In genomic region chr9:29962978-29963377, GRCm38 (mm10) we compare ENCODE assay signal across 7 mouse cellular contexts. TPM values are rescaled to one million over a fixed set of nuclear protein-coding genes. Genes with fewer than 3 reads are reported as not detected.
DNase-seq lines count a peak whose midpoint lies in the region; ATAC-seq lines count a peak whose summit lies in the region.

TSS of gene Ntm (minus strand) at chr9:29963141.

- 27% methylated on average over 8 of the region's 8 CpGs for WGBS in kidney, embryonic 16.5 days
- 37% methylated on average over 8 of the region's 8 CpGs for WGBS in liver, embryonic 11.5 days

- no peak within 1 kb of the TSS for H3K27ac ChIP-seq in kidney, embryonic 16.5 days (ENCODE audit: low read length)
- H3K27ac ChIP-seq in liver, embryonic 11.5 days (ENCODE audit: low read depth, low read length) = no peak within 1 kb of the TSS

- ATAC-seq in kidney, embryonic 16.5 days (ENCODE audit: low FRiP score, low TSS enrichment) = no peak
- no peak for ATAC-seq in liver, embryonic 11.5 days (replicated peaks; ENCODE audit: low FRiP score)

- H3K4me3 ChIP-seq in kidney, embryonic 16.5 days (ENCODE audit: low read length) = peak within 1 kb of the TSS; percentile 40
- peak within 1 kb of the TSS; percentile 38 for H3K4me3 ChIP-seq in liver, embryonic 11.5 days (ENCODE audit: low read depth, low read length)

- peak within 1 kb of the TSS; percentile 2; the same call in 1 of the 2 replicates for H3K9ac ChIP-seq in kidney, embryonic 16.5 days (replicated peaks; ENCODE audit: low read length)
- no peak within 1 kb of the TSS for H3K9ac ChIP-seq in liver, embryonic 11.5 days (ENCODE audit: low read depth, low read length)

- H3K4me2 ChIP-seq in kidney, embryonic 16.5 days (replicated peaks; ENCODE audit: low read depth, low read length) = peak within 1 kb of the TSS; percentile 72
- peak within 1 kb of the TSS; percentile 62 for H3K4me2 ChIP-seq in liver, embryonic 11.5 days

- peak; percentile 96 for DNase-seq in brain, adult 2 months (ENCODE audit: low read depth, low spot score)
- DNase-seq in cerebellum, adult 9-11 months = peak; percentile 85
- DNase-seq in frontal cortex, postnatal 25 days (ENCODE audit: low spot score in 2 of 2) = peak; percentile 37 to 47
- no peak for DNase-seq in liver, embryonic 11.5 days (ENCODE audit: low spot score)
- peak; percentile 85 for DNase-seq in retina, postnatal 1 day
- DNase-seq in urinary bladder, postnatal 10 days (ENCODE audit: low spot score) = no peak

- no peaks in the 10 kb centered on the region for H3K9me3 ChIP-seq in kidney, embryonic 16.5 days (ENCODE audit: low read length)
- H3K9me3 ChIP-seq in liver, embryonic 11.5 days (ENCODE audit: control insufficient read depth, low read length) = no peaks in the 10 kb centered on the region

- H3K36me3 ChIP-seq in kidney, embryonic 16.5 days (ENCODE audit: insufficient read depth, low read length) = no peaks in the 10 kb centered on the region
- no peaks in the 10 kb centered on the region for H3K36me3 ChIP-seq in liver, embryonic 11.5 days (ENCODE audit: control insufficient read depth, insufficient read depth, low read length)

- peaks cover 24% of the 10 kb centered on the region for H3K27me3 ChIP-seq in kidney, embryonic 16.5 days (ENCODE audit: insufficient read depth, low read length)
- peaks cover 27% of the 10 kb centered on the region for H3K27me3 ChIP-seq in liver, embryonic 11.5 days (replicated peaks; ENCODE audit: control insufficient read depth, insufficient read depth, low read length)

- H3K4me1 ChIP-seq in kidney, embryonic 16.5 days (ENCODE audit: insufficient read depth, low read length) = peaks cover 5% of the 10 kb centered on the region; the same call in 1 of the 2 replicates
- no peaks in the 10 kb centered on the region; the same call in 1 of the 2 replicates for H3K4me1 ChIP-seq in liver, embryonic 11.5 days (replicated peaks; ENCODE audit: control insufficient read depth, insufficient read depth, low read length)

RNA-seq across cellular contexts. Expression of gene Ntm, which starts in this region (rescaled TPM):
- 42.1 and 43.5 TPM in 2 replicates for polyA plus RNA-seq in kidney, embryonic 16.5 days (2015; fragmentation: Nextera tagmentation; extraction: Ambion mirVana)
- 3.6 and 4.4 TPM in 2 replicates for polyA plus RNA-seq in liver, embryonic 11.5 days (2014; fragmentation: Nextera tagmentation; extraction: Ambion mirVana)

Comparison
In these comparisons a context has a peak if more than half of its experiments do, and no peak if none do; other contexts are left out.
1. DNase-seq: peak in brain, adult 2 months (single experiment), cerebellum, adult 9-11 months (single experiment), frontal cortex, postnatal 25 days (2 of 2) and retina, postnatal 1 day (single experiment); none in liver, embryonic 11.5 days (single experiment) and urinary bladder, postnatal 10 days (single experiment).